Mouse (Mus musculus) right cerebral cortex, postnatal 10 days (tissue): ENCODE measurements around the gene Phc3.

Experiments used
- DNase-seq, 2 experiments: peaks; one replicate each; pipeline ENCODE4 v3.0.0; 2021; ENCODE audit warnings: low spot score in 2 of 2

Gene Phc3

DNA sequence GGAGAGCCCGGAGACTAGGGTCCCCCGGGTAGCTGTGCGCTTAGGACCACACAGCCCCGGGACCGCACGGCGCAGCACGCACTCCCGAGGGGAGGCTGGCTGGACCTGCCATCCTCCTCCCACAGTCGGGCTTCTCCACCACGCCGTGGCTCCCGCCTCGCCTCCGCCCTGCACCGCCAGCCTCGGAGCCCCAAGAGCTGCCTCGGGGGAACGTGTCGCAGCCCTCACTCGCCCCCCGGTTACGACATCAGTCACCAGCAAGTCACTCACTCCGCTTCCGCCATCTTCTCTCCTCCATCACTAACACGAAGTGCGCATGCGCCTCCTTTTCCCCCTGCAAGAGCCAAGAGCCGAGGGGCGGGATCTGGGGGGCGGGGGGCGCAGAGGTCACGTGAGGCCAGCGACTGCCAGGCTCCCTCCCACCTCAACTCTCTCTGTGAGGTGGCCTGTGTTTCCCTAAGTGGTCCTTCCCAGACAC is at the start of gene Phc3:
Gene Phc3 (minus strand): TSS at position 312 of the 478 bp plus-strand sequence.
- DNase-seq: peak; percentile 96 to 97

DNA sequence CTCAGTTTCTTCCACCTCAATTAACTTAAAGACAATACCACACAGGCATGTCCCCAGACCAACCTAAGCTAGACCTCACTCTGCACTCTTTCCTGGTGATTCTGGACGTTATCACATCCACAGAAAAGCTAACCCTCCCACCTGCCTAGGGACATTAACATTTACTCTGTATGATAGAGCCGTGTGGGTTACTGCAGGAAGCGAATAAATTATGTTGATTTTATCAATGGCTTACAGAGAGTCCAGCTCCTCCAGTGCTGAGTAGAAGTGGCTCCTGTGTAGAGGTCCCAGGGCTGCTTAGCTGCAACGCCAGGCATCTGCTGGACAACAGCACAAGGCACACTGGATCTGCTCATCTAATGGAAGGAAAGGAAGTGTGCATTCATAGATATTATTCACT is 48.4 kb upstream of the Phc3 start:
- DNase-seq: no peak

DNA sequence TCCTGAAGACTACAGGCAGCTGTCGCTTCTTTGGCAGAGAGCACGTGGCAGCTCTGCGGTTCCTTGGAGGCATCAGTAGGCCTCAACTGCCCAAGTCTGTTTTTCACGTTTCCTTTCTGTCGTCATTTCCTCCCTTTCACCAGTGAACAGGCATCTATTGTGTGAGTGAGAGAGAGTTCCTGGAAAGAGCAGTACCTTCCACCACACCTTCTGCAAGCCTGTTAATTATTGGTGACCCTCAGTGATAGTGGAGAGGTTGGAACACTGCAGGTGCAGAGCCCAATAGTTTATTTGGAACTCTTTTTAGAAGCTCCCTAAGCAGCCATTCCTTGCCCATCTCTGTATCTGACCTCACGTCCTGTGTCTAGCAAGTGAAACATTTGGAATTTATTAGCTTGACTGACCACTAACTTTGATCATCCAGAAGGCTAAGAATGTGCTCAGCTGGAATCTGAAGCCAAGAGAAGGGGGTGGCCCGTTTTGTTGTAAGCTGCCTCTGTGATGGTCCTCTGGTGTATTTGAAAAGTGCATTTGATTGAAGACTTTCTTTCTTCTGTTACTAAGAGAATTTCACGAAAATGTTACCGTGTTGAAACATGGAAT is 47.5 kb upstream of the Phc3 start:
- DNase-seq: no peak

DNA sequence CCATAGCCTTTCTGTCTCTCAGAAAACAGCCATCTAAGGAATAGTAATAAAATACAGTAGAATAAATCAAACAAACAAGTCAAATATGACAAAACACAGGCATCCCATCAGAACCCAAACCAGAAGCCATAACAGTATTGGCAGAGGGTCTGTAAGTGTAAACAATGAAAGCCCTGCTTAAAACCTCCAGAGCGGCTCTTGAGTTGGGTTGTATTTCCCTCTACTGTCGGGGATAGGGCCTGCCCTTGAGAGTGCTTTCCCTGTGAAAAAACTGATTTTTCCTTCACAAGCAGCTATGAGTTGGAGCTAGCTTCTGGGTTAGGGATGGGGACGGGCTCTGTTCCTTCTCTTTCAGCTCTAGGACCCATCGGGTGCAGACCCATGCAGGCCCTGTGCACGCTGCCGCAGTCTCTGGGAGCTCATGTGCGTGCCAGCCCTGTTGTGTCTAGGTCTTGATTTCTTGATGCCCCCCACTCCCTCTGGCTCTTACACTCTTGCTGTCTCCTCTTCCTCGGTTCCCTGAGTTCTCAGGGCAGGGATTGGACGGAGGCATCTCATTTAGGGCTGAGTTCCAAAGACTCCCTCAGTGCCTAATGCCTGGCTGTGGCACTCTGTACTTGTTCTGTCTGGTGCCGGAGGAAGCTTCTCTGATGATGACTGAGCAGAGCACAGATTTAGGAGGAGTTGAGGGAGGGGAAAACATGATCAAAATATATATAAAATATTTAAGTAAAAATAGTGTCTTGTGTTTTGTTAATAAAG is 46.6 kb upstream of the Phc3 start:
- DNase-seq: no peak

DNA sequence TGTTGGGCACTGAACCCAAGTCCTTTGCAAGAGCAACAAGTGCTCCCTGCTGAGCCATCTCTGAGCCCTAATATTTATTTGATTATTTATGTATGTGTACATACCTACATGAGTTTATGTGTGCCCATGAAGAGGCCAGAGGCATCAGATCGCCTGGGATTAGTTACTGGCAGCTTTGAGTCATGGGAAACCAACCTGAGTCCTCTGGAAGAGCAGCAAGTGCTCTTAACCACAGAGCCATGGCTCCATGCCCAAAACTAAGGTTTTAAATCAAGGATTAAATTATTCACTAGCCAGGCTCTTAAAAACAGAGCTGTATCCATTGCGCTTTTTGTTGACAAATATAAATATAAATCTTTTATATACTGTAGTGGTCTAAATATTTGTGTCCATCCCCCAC is 45.2 kb upstream of the Phc3 start:
- no peak for DNase-seq

DNA sequence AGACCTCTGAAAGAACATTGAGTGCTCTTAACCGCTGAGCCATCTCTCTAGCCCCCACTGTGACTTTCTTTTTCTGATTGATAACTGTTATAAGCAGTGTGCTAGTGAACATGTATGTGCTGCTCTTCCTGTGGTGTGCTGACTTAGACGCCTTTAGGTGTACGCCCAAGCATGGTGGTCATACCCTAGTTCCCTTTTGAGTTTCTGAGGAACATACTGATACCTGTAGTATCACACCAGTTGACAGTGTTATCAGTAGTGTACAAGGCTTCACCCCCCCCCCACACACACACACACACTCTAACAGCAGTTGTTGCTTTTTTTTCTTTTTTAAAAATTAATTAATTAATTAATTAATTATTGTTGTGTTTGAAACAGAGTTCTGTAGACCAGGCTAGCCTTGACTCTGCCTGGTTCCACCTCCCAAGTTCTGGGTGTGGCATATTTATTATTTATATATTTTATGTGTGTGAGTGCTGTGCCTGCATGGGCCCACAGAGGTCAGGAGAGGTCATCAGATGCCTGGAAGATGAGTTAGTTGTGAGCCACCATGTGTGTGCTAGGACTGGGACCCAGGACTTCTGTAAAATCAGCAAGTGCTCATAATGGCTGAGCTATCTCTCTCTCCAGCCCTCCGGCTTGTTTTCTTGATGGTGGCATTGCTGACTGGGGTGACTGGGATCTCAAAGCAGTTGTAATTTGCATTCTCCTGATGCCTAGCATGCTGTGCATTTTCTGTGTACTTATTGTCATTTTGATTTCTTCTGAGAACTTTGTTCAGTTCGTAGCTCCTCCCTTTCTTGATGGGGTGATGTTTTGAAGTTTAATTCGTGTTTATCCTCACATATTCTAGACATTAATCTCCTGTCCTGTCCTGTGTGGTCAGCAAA is 35.4 kb upstream of the Phc3 start:
- no peak for DNase-seq

DNA sequence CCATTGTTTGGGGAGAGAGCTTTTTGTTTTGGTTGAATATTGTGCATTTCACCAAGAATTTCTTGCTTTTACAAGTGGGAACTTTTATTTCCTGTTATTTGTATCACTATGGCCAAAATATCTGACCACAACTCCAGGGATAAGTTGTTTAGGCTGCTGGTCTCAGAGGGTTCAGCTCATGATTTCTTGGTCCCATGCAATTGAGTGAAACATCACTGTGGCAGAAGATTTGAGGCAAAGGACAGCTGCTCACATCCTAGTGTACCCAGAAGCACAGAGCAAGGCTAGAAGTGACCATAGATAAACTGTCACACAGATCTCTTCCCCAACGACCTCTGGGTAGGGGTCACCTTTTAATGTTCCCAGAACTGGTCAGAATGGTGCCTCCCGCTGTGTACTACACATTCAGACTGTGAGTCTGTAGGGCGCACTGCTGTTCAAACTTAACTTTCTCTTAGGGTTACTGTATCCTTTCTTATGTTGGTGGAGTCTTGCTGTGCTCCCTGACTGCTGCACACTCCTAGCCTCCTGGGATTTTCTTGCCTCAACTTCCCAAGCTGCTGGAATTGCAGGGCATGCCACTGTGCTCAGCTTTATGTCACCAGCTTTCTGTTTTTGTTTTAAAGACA is 31.9 kb upstream of the Phc3 start:
- no peak for DNase-seq

DNA sequence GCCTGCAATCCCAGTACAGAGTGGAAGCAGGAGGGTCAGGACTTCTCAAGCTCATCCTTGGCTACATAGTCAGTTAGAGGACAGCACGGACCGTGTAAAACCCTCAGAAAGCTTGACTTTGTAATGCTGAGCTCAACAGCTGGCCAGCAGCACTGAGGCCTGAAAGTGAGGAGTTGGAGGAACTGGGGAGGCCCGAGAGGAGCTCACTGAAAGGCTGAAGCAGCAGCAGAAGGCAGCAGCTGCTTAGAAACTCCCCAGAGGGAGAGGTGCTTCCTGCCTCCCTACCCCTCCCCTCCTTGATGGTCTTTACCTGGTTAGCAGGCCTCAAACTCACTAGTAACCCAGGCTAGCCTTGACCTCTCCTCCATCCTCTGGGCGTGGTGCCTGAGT is 30.8 kb upstream of the Phc3 start:
- no peak for DNase-seq

DNA sequence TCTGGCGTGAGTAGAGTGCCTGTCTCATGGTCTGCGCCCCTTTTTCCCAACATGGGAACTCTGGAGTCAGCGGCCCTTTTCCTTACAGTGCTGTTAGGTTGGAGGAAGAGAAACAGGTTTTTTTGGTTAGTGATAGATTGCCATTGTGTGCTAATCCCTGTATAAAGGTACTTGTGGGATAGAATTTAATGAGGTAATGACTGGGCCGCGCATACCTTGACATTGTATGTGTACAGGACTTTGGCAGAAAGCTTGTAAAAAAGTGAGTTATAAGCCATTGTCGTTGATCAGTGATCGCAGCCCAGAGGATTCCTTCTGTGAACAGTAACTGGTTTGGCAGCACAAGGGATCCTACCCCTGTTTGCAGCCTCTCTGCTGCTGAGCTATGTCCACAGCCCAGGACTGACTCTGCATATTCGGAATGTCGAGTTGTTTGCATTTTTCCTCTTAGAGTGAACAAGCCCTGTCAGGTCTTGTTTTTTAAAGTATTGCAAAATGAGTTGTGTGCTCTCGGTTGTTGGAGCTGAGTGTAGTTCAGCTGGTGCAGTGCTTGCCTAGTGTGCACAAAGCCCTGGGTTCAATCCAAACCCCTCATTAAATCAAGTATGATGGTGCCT is 30.3 kb upstream of the Phc3 start:
- no peak for DNase-seq

DNA sequence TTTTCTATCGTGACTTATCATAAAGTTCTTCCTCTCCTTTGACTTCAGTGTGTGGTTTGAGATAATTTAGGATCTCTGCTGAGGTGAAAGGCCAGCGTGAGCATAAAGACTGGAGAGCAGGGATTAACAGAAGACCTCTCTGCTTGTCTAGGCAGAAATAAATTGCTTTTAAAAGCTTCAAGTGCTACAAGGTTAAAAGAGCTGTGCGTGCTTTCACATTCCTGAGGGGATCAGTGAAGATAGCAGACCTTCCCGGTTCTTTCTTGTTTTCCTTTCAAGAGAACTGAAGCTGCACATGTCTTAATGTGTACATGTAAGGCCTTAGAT is 27.4 kb upstream of the Phc3 start:
- no peak for DNase-seq

DNA sequence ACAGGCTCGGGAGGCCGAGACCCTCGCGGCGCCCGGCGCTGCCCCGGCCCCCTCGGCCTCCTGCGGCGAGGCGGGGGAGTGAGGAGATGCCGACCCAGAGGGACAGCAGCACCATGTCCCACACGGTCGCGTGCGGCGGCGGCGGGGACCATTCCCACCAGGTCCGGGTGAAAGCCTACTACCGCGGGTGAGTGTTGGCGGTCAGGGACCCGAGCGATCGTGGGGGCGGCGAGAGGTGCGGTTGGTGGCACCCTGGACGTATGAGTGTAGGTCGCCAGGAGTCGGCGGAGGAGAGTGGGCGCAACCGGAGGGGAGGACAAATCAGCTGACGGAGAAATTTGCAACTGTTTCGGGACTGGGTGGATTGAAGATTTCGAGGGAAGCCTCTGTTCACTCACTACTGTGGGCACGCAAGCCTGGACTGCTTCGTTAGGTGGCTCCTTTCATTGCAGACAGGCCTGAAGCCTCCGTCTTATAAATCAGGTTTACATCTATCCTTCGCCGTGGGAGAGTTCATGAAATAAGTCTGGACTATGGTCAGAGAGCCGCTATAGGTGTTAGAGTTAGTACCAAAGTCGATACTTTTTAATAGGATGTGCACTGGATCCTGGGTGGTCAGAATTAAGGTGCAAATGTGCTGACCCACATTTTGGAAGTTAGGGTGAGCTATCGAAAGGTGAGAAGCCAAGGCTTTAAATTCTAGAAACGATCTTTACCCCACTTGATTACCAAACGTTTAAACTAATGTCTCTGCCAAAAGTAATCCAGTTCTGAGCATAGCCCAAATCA is 26.9 kb upstream of the Phc3 start:
- peak; percentile 64 to 69 for DNase-seq

DNA sequence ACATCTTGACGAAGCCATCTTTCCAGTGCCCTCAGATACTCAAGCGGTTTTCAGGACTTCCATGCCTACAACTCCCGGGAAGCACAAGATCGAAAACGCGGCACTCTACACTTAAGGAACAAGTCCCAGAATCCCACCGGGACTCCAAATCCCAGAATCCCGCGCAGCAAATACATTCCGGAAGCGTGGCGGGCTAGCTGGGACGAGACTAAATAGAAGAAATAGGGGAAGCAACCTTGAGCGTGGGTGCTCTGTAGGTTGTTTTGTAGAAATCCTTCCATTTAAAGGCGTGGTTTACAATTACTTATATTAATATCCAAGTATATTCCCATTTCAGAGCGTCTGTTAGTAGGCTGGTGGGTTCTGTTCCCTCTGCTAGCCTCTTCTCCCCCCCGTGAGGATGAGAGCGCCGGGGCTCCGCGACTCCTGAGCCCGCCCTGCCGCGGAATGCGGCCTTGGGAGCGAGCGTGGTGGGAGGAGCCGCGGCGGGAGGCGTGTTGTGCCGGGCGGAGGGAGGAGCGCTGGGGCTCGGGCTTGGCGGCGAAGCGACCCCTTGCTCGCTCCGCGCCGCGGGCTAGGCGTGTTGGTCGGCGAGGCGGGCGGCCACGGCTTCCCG is 26.2 kb upstream of the Phc3 start, which contains the start of gene Prkci:
Gene Prkci (plus strand): TSS at position 465 of the 616 bp plus-strand sequence.
- DNase-seq: peak; percentile 94 to 95

DNA sequence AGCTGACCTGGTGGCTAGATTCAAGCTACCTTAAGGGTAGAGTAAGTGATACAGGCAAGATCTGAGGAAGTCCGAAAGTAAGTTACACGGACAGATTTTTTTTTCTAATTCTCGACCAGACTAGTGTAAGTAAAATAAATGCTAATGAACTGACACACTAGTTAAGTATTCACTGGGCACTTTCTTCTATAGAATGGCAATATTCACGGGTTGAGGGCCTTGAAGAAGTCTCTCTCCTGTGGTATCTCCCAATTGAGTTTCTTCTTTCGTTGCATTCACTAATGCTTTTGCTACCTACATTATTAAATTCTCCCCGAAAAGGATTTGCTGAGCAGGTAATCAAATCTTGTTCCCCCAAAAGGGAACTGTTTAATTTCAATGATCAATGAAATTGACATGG is 25.6 kb upstream of the Phc3 start:
- DNase-seq: no peak

DNA sequence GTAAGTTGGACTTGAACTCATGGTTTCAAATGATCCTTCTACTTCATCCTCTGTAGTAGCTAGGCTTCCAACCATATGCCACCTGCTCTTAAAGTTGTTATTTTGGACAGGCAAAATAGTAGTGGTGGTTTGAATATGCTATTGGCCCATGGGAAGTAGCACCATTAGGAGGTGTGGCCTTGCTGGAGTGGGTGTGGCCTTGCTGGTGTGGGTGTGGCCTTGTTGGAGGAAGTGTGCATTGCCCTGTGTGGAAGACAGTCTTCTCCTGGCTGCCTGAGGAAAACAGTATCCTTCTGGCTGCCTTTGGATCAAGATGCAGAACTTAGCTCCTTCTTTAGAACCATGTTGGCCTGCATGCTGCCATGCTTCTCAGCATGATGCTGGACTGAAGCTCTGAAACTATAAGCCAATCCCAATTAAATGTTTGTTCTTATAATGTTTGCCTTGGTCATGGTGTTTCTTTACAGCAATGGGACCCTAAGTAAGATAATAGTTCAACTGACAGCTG is 23.9 kb upstream of the Phc3 start:
- DNase-seq: no peak

DNA sequence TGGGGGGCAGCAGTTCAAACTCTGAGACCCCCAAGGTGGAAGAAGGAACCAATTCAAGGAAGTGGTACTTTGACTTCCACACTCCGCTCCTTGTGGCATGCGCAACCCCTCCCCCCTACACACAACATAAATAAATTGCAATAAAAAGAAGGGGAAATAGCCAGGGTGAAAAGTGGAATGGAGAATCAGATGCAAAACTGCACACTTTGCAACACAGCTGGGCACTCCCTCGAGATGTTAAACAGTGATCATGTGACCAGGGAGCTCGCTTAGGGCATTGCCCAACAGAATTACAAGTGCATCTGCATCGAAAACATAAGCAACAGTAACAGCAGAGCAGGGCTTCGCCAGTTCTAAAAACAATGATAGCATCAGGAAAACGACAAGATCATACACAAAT is 22.9 kb upstream of the Phc3 start:
- DNase-seq: no peak

DNA sequence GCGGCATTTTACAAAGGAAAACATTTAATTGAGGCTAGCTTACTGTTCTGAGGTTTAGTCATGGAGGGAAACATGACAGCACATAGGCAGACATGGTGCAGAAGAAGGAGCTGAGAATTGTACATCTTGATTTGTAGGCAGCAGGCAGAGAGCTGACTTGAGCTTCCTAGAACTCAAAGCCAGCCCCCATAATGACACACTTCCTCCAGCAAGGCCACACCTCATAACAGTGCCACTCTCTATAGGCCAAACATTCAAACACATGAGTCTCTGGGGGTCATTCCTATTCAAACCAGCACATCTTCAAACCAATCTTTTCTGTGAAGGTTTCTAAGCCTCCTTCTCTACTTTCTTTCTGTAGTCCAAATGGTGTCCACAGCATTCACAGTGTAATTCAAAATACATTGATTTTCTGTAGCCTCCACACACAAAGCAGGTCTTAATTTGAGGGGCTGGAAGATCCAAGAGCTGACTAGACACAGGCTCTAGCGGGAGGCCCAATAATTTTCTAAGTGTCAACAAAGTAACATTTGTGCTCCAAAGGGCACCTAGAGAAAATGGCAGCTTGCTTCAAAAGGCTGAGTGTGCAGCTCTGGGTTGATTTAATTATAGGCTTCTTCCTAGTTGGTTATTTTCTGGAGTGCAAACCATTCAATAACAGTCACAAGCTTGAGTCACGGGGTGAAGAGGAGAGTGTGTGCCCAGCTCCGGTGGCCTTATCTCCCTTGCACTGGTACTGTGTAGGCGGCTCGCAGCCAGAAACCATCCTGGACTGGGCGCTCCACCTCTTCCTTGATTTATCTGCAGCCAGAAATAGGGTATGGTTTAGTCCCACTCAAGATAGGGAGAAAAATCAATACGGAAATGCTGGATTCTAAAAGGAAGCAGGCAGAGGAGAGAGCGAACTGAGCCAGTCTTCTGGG is 18.4 kb upstream of the Phc3 start:
- DNase-seq: no peak

DNA sequence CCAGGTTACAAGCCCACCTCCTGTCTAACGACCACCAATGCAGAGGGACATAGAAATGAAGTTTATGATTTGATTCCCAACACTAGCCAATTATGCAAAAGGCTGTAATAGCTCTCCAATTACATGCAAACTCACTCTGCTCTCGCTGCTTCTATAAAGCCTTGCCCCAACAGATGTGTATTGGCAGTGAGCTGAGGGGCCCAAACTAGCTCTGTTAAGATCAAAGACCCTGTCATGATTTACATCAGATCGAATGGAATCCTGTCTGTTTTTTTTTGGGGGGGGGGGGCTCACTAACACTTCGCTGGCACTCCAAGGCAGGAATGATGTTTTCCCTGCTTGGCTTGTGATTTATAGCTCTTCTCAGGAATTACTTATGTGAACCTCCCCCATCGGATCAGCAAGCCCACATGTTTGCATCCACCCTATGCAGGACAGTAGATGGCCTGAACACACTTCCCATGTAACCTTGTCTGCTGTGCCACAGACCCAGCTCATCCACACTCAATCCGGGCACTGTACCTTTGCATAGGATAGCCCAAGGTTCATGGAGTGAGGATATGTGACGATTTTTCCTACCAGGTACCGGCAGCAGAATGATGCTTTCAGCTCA is 13.8 kb upstream of the Phc3 start:
- no peak for DNase-seq

DNA sequence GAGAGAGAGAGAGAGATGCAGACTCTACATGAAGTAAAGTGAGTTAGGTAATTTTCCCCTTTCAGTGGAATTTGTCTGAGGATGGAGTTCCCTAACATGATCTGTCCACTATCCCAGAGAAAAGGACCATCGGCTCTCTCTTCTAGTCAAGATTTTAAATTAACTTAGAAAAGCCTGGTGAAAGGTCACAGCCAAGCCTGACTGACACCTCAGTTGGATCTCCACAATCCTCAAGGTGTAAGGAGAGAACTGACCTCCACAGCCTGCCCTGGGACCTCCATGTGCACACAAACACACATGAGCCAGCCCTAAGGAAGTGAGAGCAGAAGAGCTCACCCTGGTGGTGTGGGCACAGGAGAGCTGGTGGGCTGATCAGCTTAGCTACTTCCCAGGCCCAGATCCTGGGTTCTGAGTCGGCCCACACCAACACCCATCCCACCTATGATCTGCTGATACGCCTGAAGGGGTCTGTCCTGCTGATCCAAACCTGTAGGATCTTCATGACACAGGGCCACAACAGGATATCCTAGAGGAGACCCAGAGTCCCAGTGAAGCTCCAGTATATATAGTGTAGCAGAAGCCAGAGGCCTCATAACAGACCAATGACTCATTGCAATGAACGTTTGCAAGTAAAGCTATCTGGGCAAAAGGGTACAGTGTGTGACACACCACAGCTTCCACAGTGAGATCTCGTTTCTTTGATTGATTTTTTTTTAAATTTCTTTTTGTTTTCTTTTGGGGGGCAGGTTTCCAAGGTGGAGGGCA is 12.6 kb upstream of the Phc3 start:
- no peak for DNase-seq
